Mouse (Mus musculus) heart, embryonic 13.5 days (tissue): ENCODE results near the gene Olfr700. TPM values are rescaled to one million over a fixed set of nuclear protein-coding genes. Genes with fewer than 3 reads are reported as not detected.

Source experiments
- polyA plus RNA-seq: library from polyadenylated mRNA; unstranded; fragments of >200 nt; fragmentation: Nextera tagmentation; extraction: Ambion mirVana; gene quantifications from 2 replicates; pipeline ENCODE4 v1.2.1, GENCODE M21; 2015

Gene Olfr700
- polyA plus RNA-seq, 1 experiment from 2014 or later, result not detected

Other genes with a start within 250 kb of the Olfr700 start
- gene Olfr693, start 128.2 kb downstream of the Olfr700 start, polyA plus RNA-seq, result not detected in 2 replicates
- not detected in 2 replicates for gene Olfr694, start 117.0 kb downstream of the Olfr700 start, polyA plus RNA-seq
- gene Olfr695, start 92.4 kb downstream of the Olfr700 start, polyA plus RNA-seq, result not detected in 2 replicates
- not detected in 2 replicates for gene Olfr697, start 66.4 kb downstream of the Olfr700 start, polyA plus RNA-seq
- not detected in 2 replicates for gene Olfr698, start 53.4 kb downstream of the Olfr700 start, polyA plus RNA-seq
- gene Olfr699, start 15.6 kb downstream of the Olfr700 start, polyA plus RNA-seq, result not detected in 2 replicates
- gene Olfr701, start 5.3 kb upstream of the Olfr700 start, polyA plus RNA-seq, result not detected in 2 replicates
- gene Olfr702, start 25.1 kb upstream of the Olfr700 start, polyA plus RNA-seq, result not detected in 2 replicates
- not detected in 2 replicates for gene Olfr703, start 34.5 kb upstream of the Olfr700 start, polyA plus RNA-seq
- not detected in 2 replicates for gene Olfr704, start 54.4 kb upstream of the Olfr700 start, polyA plus RNA-seq
- gene Olfr705, start 68.1 kb upstream of the Olfr700 start, polyA plus RNA-seq, result not detected in 2 replicates
- gene Olfr706, start 79.3 kb upstream of the Olfr700 start, polyA plus RNA-seq, result not detected in 2 replicates
- not detected in 2 replicates for gene Olfr707, start 92.4 kb upstream of the Olfr700 start, polyA plus RNA-seq
- gene Olfr1532-ps1, start 99.2 kb upstream of the Olfr700 start, polyA plus RNA-seq, result not detected in 2 replicates
- not detected in 2 replicates for gene Olfr709-ps1, start 123.4 kb upstream of the Olfr700 start, polyA plus RNA-seq
- gene Olfr710, start 139.5 kb upstream of the Olfr700 start, polyA plus RNA-seq, result not detected in 2 replicates
- gene Olfr6, start 155.1 kb upstream of the Olfr700 start, polyA plus RNA-seq, result not detected in 2 replicates
- gene Olfr711, start 166.6 kb upstream of the Olfr700 start, polyA plus RNA-seq, result not detected in 2 replicates
- gene Olfr2, start 197.2 kb upstream of the Olfr700 start, polyA plus RNA-seq, result not detected in 2 replicates
- not detected in 2 replicates for gene Olfr713, start 222.3 kb upstream of the Olfr700 start, polyA plus RNA-seq